Mouse (Mus musculus) myocyte (in vitro differentiated cells): ENCODE results near the gene Cpxm2. TPM values are rescaled to one million over a fixed set of nuclear protein-coding genes. Genes with fewer than 3 reads are reported as not detected.

Experiments
- H3K27me3 ChIP-seq: one replicate; pipeline ENCODE4 v1.6.1; 2011; ENCODE audit not compliant: control insufficient read depth, insufficient read depth, insufficient read length
- H3K36me3 ChIP-seq: one replicate; pipeline ENCODE4 v1.6.1; 2011; ENCODE audit not compliant: control insufficient read depth, insufficient read depth
- H3K4me2 ChIP-seq: one replicate; pipeline ENCODE4 v1.6.1; 2011; ENCODE audit warnings: low read depth, control low read depth
- H3K4me3 ChIP-seq: one replicate; pipeline ENCODE4 v1.5.1; 2011; ENCODE audit warnings: mild to moderate bottlenecking, control low read depth, moderate library complexity
- H3K79me2 ChIP-seq: one replicate; pipeline ENCODE4 v1.6.1; 2011; ENCODE audit not compliant: control insufficient read depth, insufficient read depth
- H3ac ChIP-seq: one replicate; pipeline ENCODE4 v1.6.1; 2011; ENCODE audit not compliant: control insufficient read depth, insufficient read length
- E2F4 ChIP-seq: IDR thresholded peaks from one replicate; pipeline ENCODE4 v1.6.1; 2011; ENCODE audit warnings: mild to moderate bottlenecking, control low read depth, moderate library complexity; ENCODE audit not compliant: insufficient read depth
- MAX ChIP-seq: IDR thresholded peaks from one replicate; pipeline ENCODE4 v1.6.1; 2011; ENCODE audit warnings: low read depth, mild to moderate bottlenecking, control low read depth
- POLR2A ChIP-seq: IDR thresholded peaks from one replicate; pipeline ENCODE4 v1.6.1; 2011; ENCODE audit warnings: low read depth, mild to moderate bottlenecking, control low read depth, moderate library complexity; ENCODE audit not compliant: insufficient read length
- POLR2AphosphoS2 ChIP-seq: IDR thresholded peaks from one replicate; pipeline ENCODE4 v1.6.1; 2011; ENCODE audit warnings: low read depth, control low read depth; ENCODE audit not compliant: insufficient read length
- TCF12 ChIP-seq: IDR thresholded peaks from one replicate; pipeline ENCODE4 v1.6.1; 2011; ENCODE audit warnings: mild to moderate bottlenecking, control low read depth; ENCODE audit not compliant: poor library complexity, insufficient read depth, severe bottlenecking
- USF1 ChIP-seq: IDR thresholded peaks from one replicate; pipeline ENCODE4 v1.6.1; 2011; ENCODE audit warnings: low read depth, mild to moderate bottlenecking, control low read depth, moderate library complexity
- polyA plus RNA-seq: library from polyadenylated mRNA; unstranded; fragments of >200 nt; fragmentation: generic; extraction: Trizol; gene quantifications from one replicate; pipeline ENCODE4 v1.2.1, GENCODE M21; 2012; ENCODE audit warnings: missing spikeins

Cpxm2 gene
- polyA plus RNA-seq, 1 experiment = not detected

DNA sequence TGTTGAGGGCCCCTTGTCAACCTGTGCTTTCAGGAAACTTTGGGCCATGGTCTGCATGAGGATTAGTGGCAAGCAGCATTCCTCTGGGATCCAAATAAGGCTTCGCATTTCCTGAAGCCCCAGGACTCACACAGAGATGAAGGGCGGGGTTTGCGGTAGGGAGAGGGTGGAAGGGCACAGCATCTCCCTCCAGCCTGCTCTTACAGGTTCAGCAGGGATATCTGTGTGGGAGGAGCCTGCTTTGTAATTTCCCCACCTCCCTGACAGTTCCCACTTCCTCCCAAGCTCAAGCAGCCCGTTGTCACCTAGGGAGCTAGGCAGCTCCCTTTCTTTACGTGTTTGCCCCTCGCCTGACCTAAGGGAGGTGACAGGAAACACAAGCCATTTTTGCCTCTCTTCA lies 165.5 kb downstream of the Cpxm2 start:
- H3ac ChIP-seq = no peak overlapping the region
- no peaks in the 10 kb centered on the region for H3K79me2 ChIP-seq
- H3K27me3 ChIP-seq = no peaks in the 10 kb centered on the region
- TF ChIP-seq POLR2A = no peak
- no peak for TF ChIP-seq TCF12
- no peak for TF ChIP-seq E2F4
- TF ChIP-seq MAX = no peak
- TF ChIP-seq POLR2AphosphoS2 = no peak
- no peak for TF ChIP-seq USF1
- H3K4me3 ChIP-seq = no peak overlapping the region
- H3K36me3 ChIP-seq = no peaks in the 10 kb centered on the region
- no peak overlapping the region for H3K4me2 ChIP-seq

Other genes starting within 250 kb of the Cpxm2 start
- gene Gpr26, start 188.3 kb downstream of the Cpxm2 start, polyA plus RNA-seq = not detected
- 13.4 TPM for gene Chst15, start 162.5 kb upstream of the Cpxm2 start, polyA plus RNA-seq